Mouse (Mus musculus): Measurements from ENCODE around the gene Sertad2.
A peak's percentile ranks its signal among the peaks of the same experiment; 100 is the strongest.

DNA sequence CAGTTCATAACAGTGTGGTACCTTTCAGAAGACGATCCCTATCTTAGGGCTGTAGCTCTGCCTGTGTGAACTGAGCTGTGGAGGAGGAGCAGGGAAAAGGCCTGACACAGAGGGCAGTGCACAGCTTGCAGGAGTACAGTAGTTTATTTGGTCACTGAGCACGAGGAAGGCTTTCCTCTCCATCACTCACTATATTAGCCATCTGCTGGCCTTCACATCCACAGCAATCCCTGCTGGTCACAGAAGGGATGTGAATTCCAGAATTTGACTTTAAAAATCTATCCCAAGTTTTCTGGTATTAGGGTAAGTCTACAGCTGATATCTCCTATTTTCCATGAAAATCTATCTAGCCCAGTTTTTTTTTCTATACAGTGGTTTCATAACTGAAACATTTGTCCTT lies 85.2 kb downstream of the Sertad2 start:
- TF ChIP-seq CTCF (IDR thresholded peaks at IDR 0.05; ENCODE audit: low read depth) (0 out of 2 replicates have a peak, but pooled peaks have one; percentile 7), EP300 (IDR thresholded peaks at IDR 0.05; ENCODE audit: low read depth) (no peak)
